Mouse (Mus musculus) liver, embryonic 15.5 days (tissue): ENCODE measurements at regions not wholly inside any gene's neighbourhood (a gene's known extent, or its start where the extent isn't known, plus 50 kb on each side); places are given as distances from the start of the nearest gene placed in this dataset.
"Not testable (repeated sequence)": the region's sequence is repeated elsewhere in the genome, so short reads cannot be mapped to it uniquely, and the experiment has no call there.

ENCODE experiments used
- ATAC-seq: fragments of 200-750 bp; cut with Nextera tagmentation; 2 replicates; pipeline ENCODE4 v1.8.0; 2017; ENCODE audit warnings: moderate number of reproducible peaks, mild to moderate bottlenecking, moderate library complexity; ENCODE audit not compliant: insufficient read depth
- H3K27ac ChIP-seq: fragments of 300-500 bp; sonication (generic); replicated peaks from 2 replicates; pipeline ENCODE4 v1.5.1; 2015; ENCODE audit warnings: mild to moderate bottlenecking, inconsistent platforms
- H3K27me3 ChIP-seq: fragments of 300-500 bp; sonication (generic); 2 replicates; pipeline ENCODE4 v1.6.1; 2015; ENCODE audit warnings: mild to moderate bottlenecking, inconsistent platforms
- H3K36me3 ChIP-seq: fragments of 300-500 bp; sonication (generic); replicated peaks from 2 replicates; pipeline ENCODE4 v1.6.1; 2015; ENCODE audit warnings: moderate library complexity, mild to moderate bottlenecking, inconsistent platforms
- H3K4me1 ChIP-seq: fragments of 300-500 bp; sonication (generic); replicated peaks from 2 replicates; pipeline ENCODE4 v1.6.1; 2015; ENCODE audit warnings: inconsistent platforms
- H3K4me2 ChIP-seq: fragments of 300-500 bp; sonication (generic); 2 replicates; pipeline ENCODE4 v1.6.1; 2015; ENCODE audit warnings: moderate library complexity, mild to moderate bottlenecking, inconsistent platforms
- H3K4me3 ChIP-seq: fragments of 300-500 bp; sonication (generic); replicated peaks from 2 replicates; pipeline ENCODE4 v1.5.1; 2015; ENCODE audit warnings: mild to moderate bottlenecking, inconsistent platforms
- H3K9ac ChIP-seq: fragments of 300-500 bp; sonication (generic); 2 replicates; pipeline ENCODE4 v1.6.1; 2015; ENCODE audit warnings: moderate library complexity, mild to moderate bottlenecking, inconsistent platforms
- H3K9me3 ChIP-seq: fragments of 300-500 bp; sonication (generic); replicated peaks from 2 replicates; pipeline ENCODE4 v1.6.1; 2016; ENCODE audit warnings: inconsistent platforms
- WGBS: fragments of 180-500 bp; shearing (Covaris S2); methylation state at CpG from one replicate; pipeline ENCODE4 v1.1.7; 2015; ENCODE audit warnings: mixed read lengths; ENCODE audit not compliant: insufficient replicate concordance; 5-methylcytosine and 5-hydroxymethylcytosine counted together

DNA sequence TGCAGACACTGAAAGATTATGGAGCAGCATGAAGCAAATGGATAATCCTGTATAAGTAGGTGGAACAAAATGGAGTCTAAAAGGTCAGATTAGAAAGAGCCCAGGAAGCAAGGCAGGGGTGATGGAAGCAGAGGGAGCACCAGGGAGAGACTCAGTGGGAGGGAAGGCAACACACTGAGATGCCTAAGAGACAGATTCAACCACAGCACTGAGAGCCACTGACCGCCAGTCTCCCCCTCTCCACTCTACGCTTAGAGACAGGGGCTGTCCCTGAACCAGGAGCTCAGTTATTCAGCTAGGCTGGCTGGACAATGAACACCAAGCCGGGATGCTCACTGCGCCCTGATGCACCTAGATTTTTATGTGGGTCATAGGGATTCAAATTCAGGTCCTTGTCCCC is 233.8 kb downstream of the Nucb2 start:
- no peak overlapping the region for H3K9ac ChIP-seq
- H3K36me3 ChIP-seq: no peaks in the 10 kb centered on the region
- no peaks in the 10 kb centered on the region for H3K9me3 ChIP-seq
- no peak overlapping the region for H3K4me3 ChIP-seq
- no peak overlapping the region for H3K27ac ChIP-seq
- H3K4me2 ChIP-seq: no peak overlapping the region
- WGBS: 69% methylated on average over 4 of the region's 4 CpGs
- ATAC-seq: no peak
- H3K27me3 ChIP-seq: no peaks in the 10 kb centered on the region
- no peaks in the 10 kb centered on the region for H3K4me1 ChIP-seq

DNA sequence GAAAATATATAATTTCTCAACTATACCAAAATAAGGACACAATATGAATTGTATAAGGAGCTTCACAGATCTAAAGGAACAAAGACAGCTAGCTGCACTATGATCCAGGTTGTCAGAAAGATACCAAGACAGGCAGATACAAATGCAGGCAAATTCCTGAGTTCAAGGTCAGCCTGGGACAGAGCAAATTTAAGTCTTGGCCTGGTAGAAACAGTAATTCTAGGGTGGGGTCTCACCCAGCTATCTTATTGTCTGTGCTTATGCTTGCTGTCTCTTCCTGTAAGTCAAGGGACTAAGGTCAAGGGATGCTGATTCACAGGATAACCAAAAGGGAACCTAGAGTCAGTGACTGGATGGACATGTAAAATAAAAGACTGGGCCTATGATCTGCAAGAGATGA is 250.4 kb downstream of the Nucb2 start:
- Histone ChIP-seq H3K4me3 (no peak overlapping the region), H3K9me3 (no peaks in the 10 kb centered on the region), H3K4me1 (no peaks in the 10 kb centered on the region), H3K27me3 (no peaks in the 10 kb centered on the region), H3K27ac (no peak overlapping the region), H3K9ac (no peak overlapping the region), H3K4me2 (no peak overlapping the region), H3K36me3 (no peaks in the 10 kb centered on the region)
- no peak for ATAC-seq

DNA sequence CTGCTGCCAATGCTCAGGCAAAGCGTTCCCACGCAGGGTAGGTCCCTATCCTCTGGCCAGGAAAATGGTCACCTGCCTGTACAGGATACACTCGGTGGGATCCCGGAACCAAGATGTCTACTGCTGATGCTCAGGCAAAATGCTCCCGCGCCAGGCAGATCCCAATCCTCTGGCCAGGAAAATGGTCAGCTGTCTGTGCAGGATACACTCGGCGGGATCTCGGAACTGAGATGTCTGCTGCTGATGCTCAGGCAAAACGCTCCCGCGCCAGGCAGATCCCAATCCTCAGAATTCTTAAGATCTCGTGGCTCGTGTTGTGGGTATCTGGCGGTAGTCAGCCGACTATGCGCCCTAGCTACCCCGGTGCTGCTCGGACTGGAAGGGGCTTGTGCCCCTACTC is 288.0 kb downstream of the Nucb2 start:
- not testable (repeated sequence) for H3K4me3 ChIP-seq, H3K27me3 ChIP-seq, ATAC-seq, H3K9ac ChIP-seq, H3K9me3 ChIP-seq, H3K27ac ChIP-seq, H3K4me2 ChIP-seq, H3K36me3 ChIP-seq, H3K4me1 ChIP-seq
- WGBS: 76% methylated on average over 19 of the region's 19 CpGs

DNA sequence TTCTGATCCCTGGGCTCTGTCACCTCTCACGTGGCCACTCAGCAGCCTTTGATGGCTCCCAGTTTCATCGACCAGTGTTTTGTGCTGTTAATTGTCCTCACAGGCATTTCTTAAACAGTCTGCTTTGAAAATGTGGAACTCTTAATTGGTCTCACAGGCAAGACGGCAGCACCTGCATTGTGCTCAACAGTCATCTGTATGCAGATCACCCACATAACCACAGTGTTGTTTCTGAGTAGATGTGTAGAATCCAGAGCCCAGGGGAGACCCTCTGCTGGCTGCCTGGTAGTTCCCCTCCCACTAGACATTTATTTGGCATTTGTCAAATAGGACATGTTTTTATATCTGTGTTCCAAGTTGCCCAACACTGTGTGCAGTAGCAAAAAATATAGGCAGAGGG is 304.3 kb downstream of the Nucb2 start:
- ATAC-seq: no peak
- Histone ChIP-seq H3K27me3 (no peaks in the 10 kb centered on the region), H3K27ac (no peak overlapping the region), H3K4me3 (no peak overlapping the region), H3K36me3 (no peaks in the 10 kb centered on the region), H3K4me1 (no peaks in the 10 kb centered on the region), H3K9me3 (no peaks in the 10 kb centered on the region), H3K9ac (no peak overlapping the region), H3K4me2 (no peak overlapping the region)
- WGBS: 66% methylated on average over 3 of the region's 3 CpGs

DNA sequence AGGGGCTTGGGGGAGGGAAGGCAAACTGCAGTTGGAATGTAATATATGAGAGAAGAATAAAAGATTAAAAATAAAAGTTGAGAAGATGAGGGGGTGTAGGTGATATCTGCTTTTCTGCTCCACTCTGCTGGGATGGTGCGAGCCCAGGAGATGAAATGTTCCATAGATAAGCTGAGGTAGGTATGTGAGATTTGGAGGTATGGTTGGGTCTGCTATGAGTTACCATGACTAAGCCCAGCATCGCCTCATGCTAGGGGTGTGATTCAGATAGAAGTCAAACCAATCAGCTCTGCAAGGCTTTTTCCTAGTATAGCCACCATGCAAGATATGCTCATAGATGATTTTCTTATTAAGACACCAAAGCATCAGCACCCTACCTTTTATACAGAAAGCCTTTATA is 312.3 kb downstream of the Nucb2 start:
- H3K4me3 ChIP-seq: no peak overlapping the region
- H3K4me1 ChIP-seq: no peaks in the 10 kb centered on the region
- no peak overlapping the region for H3K4me2 ChIP-seq
- ATAC-seq: no peak
- WGBS: 51% methylated on average over 2 of the region's 2 CpGs
- no peaks in the 10 kb centered on the region for H3K36me3 ChIP-seq
- no peak overlapping the region for H3K27ac ChIP-seq
- H3K27me3 ChIP-seq: no peaks in the 10 kb centered on the region
- no peaks in the 10 kb centered on the region for H3K9me3 ChIP-seq
- H3K9ac ChIP-seq: no peak overlapping the region

- Histone ChIP-seq H3K4me3 (no peak overlapping the region), H3K9ac (no peak overlapping the region), H3K36me3 (no peaks in the 10 kb centered on the region), H3K27me3 (no peaks in the 10 kb centered on the region), H3K4me1 (no peaks in the 10 kb centered on the region), H3K4me2 (no peak overlapping the region), H3K27ac (no peak overlapping the region), H3K9me3 (no peaks in the 10 kb centered on the region)
- ATAC-seq: peak; percentile 34; the same call in 1 of the 2 replicates
- WGBS: 51% methylated on average over 7 of the region's 7 CpGs
Observed at GRCm38 (mm10) chr7:116817991-116818390, 313.8 kb downstream of the Nucb2 start.

- Histone ChIP-seq H3K9me3 (no peaks in the 10 kb centered on the region), H3K27me3 (no peaks in the 10 kb centered on the region), H3K4me1 (no peaks in the 10 kb centered on the region), H3K9ac (no peak overlapping the region), H3K4me2 (no peak overlapping the region), H3K36me3 (no peaks in the 10 kb centered on the region), H3K27ac (no peak overlapping the region), H3K4me3 (no peak overlapping the region)
- ATAC-seq: no peak
- WGBS: 68% methylated on average over 5 of the region's 5 CpGs
Observed at GRCm38 (mm10) chr7:116820613-116821012, 316.4 kb downstream of the Nucb2 start.

DNA sequence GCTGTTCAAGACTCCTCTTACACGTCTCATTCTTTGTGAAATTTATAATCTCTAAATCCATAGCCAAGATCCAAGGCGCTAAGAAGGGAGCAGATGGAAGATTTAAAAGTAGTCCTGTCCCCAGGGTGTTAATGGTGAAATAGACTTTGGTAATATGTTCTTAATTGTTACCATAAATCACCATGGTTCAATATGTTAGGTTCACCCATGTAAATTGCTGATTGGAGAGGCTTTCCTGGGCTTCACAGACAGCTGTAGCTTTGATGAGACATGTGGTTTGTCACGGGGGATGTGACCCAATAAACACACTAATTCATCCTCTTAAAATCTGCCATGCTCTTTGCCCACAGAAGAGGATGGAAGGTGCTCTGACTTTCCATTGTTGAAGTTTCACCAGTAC is 338.7 kb downstream of the Nucb2 start:
- Histone ChIP-seq H3K4me3 (no peak overlapping the region), H3K36me3 (no peaks in the 10 kb centered on the region), H3K4me1 (no peaks in the 10 kb centered on the region), H3K27me3 (no peaks in the 10 kb centered on the region), H3K4me2 (no peak overlapping the region), H3K27ac (no peak overlapping the region), H3K9me3 (no peaks in the 10 kb centered on the region), H3K9ac (no peak overlapping the region)
- 36% methylated on average over 3 of the region's 3 CpGs for WGBS
- ATAC-seq: no peak

DNA sequence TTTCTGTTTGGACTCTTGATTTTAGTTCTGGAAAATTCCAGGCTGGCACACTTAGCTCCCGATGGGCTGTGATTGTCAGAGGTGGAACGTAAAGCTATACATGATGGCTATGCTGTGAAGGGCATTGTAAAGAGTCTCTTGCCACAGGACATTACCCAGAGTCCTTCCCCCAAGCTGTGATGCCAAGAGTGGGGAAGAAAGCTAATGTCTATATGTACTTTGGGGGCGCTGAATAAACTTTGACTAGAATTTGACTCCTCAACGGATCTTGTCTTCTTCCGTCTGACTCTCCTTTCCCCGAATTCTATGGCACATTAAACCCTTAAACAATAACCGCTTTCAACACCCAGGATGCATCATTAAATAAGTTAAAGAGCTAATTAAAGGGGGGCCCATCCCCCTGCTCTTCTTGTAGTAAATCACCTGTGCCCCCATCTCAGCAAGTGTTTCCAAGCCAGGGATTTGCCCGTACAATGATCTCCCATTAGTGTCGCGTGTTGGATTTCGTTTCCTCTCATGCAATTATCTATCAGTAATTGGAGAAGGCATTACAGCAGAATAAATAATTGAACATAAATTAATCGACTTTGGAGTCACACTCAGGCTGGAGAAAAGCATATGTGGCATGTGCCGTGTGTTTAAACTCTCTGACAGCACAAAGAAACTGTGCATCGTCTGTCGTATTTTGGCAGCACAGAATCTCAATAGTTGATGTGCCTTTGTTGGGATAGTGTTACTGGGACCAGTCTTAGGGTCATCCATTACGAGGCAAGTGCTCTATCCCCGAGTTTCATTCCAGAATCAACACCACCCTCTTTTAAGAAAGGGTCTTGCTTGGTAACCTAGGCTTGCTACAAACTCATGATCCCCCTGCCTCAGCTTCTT is 343.9 kb downstream of the Nucb2 start:
- no peak for ATAC-seq
- Histone ChIP-seq H3K9me3 (0 out of 2 replicates have a peak, but pooled peaks cover 3% of the 10 kb centered on the region), H3K9ac (no peak overlapping the region), H3K36me3 (no peaks in the 10 kb centered on the region), H3K4me1 (no peaks in the 10 kb centered on the region), H3K27me3 (no peaks in the 10 kb centered on the region), H3K27ac (no peak overlapping the region), H3K4me3 (no peak overlapping the region), H3K4me2 (no peak overlapping the region)
- 65% methylated on average over 17 of the region's 17 CpGs for WGBS

DNA sequence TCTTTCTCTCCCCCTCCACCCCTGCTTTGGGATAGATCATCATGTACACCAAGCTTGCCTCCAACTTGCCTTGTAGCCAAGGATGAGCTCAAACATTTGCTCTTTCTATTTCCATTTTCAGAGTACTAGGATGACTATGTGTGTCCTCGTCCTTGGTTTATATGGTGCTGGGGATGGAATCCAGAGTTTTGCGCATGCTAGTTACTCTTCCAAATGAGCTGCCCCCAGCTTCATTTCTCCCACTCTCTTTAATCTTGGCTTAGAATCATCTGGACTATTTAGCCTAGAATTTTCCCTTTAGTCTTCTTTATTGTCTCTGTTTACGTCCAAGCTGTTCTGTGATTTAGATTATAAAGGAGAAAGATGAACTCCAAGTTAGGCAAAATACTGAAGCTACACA is 349.2 kb downstream of the Nucb2 start:
- ATAC-seq: no peak

GRCm38 (mm10) chr7:116857141-116857540 is 353.0 kb downstream of the Nucb2 start:
- Histone ChIP-seq H3K4me2 (no peak overlapping the region), H3K27ac (no peak overlapping the region)
- WGBS: 47% methylated on average over 5 of the region's 5 CpGs

More for the DNA sequence above, 349.2 kb downstream of the Nucb2 start:
- Histone ChIP-seq H3K9ac (no peak overlapping the region), H3K4me3 (no peak overlapping the region), H3K27ac (no peak overlapping the region), H3K9me3 (0 out of 2 replicates have a peak, but pooled peaks cover 3% of the 10 kb centered on the region), H3K36me3 (no peaks in the 10 kb centered on the region), H3K4me1 (no peaks in the 10 kb centered on the region), H3K4me2 (no peak overlapping the region), H3K27me3 (no peaks in the 10 kb centered on the region)
- 71% methylated on average over 3 of the region's 3 CpGs for WGBS

GRCm38 (mm10) chr7:116857744-116858143 is 353.6 kb downstream of the Nucb2 start:
- 53% methylated on average over 4 of the region's 4 CpGs for WGBS
- no peak overlapping the region for H3K4me3 ChIP-seq
- no peaks in the 10 kb centered on the region for H3K9me3 ChIP-seq
- no peaks in the 10 kb centered on the region for H3K36me3 ChIP-seq
- no peak for ATAC-seq
- H3K27ac ChIP-seq: no peak overlapping the region
- no peaks in the 10 kb centered on the region for H3K27me3 ChIP-seq
- no peaks in the 10 kb centered on the region for H3K4me1 ChIP-seq
- H3K9ac ChIP-seq: no peak overlapping the region
- H3K4me2 ChIP-seq: no peak overlapping the region

More at GRCm38 (mm10) chr7:116857141-116857540, 353.0 kb downstream of the Nucb2 start:
- Histone ChIP-seq H3K27me3 (no peaks in the 10 kb centered on the region), H3K4me3 (no peak overlapping the region), H3K4me1 (no peaks in the 10 kb centered on the region), H3K9ac (no peak overlapping the region), H3K36me3 (no peaks in the 10 kb centered on the region), H3K9me3 (no peaks in the 10 kb centered on the region)
- ATAC-seq: no peak
